Mouse (Mus musculus): ENCODE results near the gene Dbr1.
"Not testable (repeated sequence)": the region's sequence is repeated elsewhere in the genome, so short reads cannot be mapped to it uniquely, and the experiment has no call there.

The Dbr1 gene

DNA sequence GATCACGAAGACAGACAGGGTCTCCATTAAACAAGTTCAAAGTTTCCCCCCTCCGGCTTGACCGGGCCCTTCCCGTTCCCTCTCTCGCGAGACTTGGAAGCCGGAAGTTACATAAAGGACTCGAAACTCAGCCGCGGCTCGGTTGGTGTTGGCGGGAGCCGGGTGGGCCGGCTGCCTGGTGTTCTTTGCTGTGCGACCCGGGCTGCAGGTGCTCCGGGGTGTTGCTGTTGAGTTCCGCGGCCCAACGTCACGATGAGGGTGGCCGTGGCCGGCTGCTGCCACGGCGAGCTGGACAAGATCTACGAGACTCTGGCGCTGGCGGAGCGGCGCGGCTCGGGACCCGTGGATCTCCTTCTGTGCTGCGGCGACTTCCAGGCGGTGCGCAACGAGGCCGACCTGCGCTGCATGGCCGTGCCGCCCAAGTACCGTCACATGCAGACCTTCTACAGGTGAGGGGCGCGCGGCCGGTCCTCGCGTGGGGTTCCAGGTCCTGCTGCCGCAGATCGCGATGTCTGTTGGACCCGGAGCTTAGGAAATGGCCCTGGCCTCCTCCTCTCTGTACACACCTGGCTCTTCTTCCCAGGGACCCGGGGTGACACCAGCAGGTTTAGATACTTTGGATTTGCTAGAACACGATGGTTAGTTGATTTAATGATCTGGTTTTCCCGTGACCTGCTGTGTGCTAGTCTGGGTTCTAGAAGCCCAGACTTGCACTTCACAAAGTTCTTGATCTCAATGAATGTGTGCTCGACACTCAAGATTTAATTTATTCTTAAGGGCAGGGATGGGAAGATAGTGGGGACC lies at the start of gene Dbr1:
Dbr1 (plus strand) TSS at position 123 of the 804 bp plus-strand sequence.
- DNase-seq (ENCODE audit: low read depth, low spot score), result peak; percentile 97

DNA sequence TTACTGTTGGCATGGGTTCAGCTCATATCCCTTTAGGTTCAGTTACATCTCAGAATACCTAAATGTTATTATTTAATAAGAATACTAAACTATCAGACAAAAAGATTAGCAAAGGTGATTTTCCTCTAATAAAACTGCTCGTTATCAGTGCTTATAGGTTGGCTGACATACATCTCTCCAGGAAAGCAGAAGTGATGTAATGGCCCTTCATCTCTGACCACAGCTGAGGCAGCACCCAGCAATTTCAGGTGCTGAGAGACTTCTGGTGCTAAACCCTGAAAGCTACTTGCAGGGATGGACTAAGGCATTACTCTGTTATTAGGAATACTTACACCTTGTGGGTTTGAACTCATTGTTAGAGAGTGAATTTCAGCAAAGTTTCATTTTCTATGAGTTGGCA lies 43.7 kb upstream of the Dbr1 start:
- no peak for DNase-seq (ENCODE audit: low read depth, low spot score)

- no peak for DNase-seq (ENCODE audit: low read depth, low spot score)
Measured at GRCm38 (mm10) chr9:99546259-99546658, 29.3 kb upstream of the Dbr1 start.

GRCm38 (mm10) chr9:99552068-99552467 lies 23.5 kb upstream of the Dbr1 start:
- DNase-seq (ENCODE audit: low read depth, low spot score), result peak; percentile 28

GRCm38 (mm10) chr9:99553049-99553448 lies 22.6 kb upstream of the Dbr1 start:
- DNase-seq (ENCODE audit: low read depth, low spot score), result no peak

DNA sequence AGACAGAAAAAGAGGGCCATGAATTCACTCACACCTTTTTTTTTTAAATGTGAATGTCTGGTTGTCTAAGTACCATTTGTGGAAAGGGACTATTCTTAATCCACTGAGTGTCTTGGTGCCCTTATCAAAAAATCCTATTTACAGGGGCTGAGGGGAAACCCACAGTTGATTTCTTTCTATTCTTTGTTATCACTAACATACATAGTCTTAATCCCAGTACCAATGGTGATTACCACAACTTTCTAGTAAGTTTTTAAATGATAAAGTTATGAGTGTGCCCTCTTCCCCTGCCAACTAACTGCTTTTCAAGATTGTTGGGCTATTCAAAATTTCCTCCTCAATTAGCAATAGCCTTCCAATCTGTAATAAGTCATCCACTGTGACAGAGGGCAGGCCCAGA lies 21.5 kb upstream of the Dbr1 start:
- DNase-seq (ENCODE audit: low read depth, low spot score), result no peak

GRCm38 (mm10) chr9:99555253-99555652 lies 20.3 kb upstream of the Dbr1 start:
- DNase-seq (ENCODE audit: low read depth, low spot score), result no peak

- DNase-seq (ENCODE audit: low read depth, low spot score), result no peak
Measured at GRCm38 (mm10) chr9:99557580-99558300, 17.9 kb upstream of the Dbr1 start.

- no peak for DNase-seq (ENCODE audit: low read depth, low spot score)
Measured at GRCm38 (mm10) chr9:99558824-99559556, 16.6 kb upstream of the Dbr1 start.

DNA sequence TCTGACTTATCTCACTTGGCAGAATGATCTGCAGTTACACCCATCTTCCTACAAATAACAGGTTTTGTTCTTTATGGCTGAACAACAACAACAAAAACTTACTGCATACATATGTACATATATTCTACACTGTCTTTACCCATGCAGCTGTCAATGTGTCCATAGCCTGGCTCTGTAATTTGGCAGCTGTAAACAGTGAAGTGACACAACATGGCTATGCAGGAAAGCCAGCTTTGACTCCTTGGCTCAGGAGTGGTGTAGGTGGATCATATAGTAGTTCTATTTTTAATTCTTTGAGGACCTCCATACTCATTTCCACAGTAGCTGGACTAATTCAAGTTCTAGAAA lies 16.1 kb upstream of the Dbr1 start:
- no peak for DNase-seq (ENCODE audit: low read depth, low spot score)

GRCm38 (mm10) chr9:99560389-99560788 lies 15.2 kb upstream of the Dbr1 start:
- DNase-seq (ENCODE audit: low read depth, low spot score), result no peak

DNA sequence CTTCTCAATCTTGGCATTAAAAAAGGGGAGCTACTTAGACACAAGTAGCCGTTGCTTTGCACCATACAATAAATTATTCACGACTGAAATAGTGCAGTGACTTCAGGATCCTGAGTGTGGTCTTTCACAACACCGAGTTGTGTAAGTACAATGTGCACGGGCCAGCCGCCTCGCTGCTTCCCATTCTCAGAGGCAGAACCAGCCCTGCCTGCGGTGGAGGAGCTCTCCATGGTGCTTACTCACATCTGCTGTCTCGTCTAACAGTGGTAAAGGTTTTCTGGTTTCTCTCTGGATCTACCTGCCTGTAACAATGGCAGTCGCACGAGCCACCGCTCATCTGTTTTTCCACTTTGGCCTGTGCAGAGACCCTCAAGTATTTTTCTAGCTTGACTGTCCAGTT lies 11.9 kb upstream of the Dbr1 start:
- DNase-seq (ENCODE audit: low read depth, low spot score), result peak; percentile 81

GRCm38 (mm10) chr9:99568023-99568346 lies 7.6 kb upstream of the Dbr1 start:
- no peak for DNase-seq (ENCODE audit: low read depth, low spot score)

- DNase-seq (ENCODE audit: low read depth, low spot score), result peak; percentile 94
Measured at GRCm38 (mm10) chr9:99568347-99569070, 7.1 kb upstream of the Dbr1 start, which contains the start of gene Armc8. TSS of gene Armc8 (minus strand) at chr9:99568899.

DNA sequence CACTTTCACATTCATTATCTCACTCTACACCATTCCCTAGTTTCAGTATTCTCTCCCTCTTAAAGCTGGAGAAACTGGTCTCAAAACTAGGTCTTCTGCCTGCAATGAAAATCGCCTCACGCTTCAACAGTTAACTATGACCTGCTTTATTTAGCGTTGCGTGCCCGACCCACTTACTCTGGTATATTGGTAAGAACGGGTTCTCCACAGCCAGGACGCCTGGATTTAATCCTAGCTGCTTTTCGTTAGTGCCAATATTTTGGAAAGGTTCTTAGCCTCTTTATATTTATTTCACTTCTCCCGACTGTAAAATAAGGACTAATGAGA lies 6.6 kb upstream of the Dbr1 start:
- no peak for DNase-seq (ENCODE audit: low read depth, low spot score)

GRCm38 (mm10) chr9:99580655-99581054 lies 5.1 kb downstream of the Dbr1 start:
- DNase-seq (ENCODE audit: low read depth, low spot score), result peak; percentile 77

GRCm38 (mm10) chr9:99587505-99588202 lies 12.1 kb downstream of the Dbr1 start:
- DNase-seq (ENCODE audit: low read depth, low spot score), result peak; percentile 79

- peak; percentile 35 for DNase-seq (ENCODE audit: low read depth, low spot score)
Measured at GRCm38 (mm10) chr9:99591144-99591543, 15.5 kb downstream of the Dbr1 start.

GRCm38 (mm10) chr9:99599127-99599526 lies 23.5 kb downstream of the Dbr1 start:
- DNase-seq (ENCODE audit: low read depth, low spot score), result not testable (repeated sequence)

DNA sequence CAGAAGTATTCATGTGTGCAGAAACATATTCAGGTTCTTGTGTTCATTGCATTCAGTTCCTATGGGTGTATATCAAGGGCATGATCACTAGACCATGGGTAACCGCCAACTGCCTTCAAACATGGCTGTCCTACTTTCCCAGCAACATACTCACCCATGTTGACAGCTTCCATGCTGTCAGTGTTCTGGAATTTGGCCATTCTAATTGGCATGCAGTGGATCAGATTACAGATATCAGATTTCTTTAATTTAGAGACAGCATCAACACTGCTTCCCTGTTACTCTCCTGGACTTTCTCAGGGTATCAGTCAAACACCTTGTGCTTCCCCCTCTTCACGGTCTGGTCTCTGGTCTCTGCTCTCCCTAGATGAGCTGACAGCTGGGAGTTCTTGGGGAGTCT lies 28.0 kb downstream of the Dbr1 start:
- no peak for DNase-seq (ENCODE audit: low read depth, low spot score)

GRCm38 (mm10) chr9:99612202-99612601 lies 36.6 kb downstream of the Dbr1 start, which contains the start of gene A4gnt:
TSS of gene A4gnt (plus strand) at chr9:99612502.
- no peak for DNase-seq (ENCODE audit: low read depth, low spot score)

Data from ZHBTc4 (cell line).